Mouse (Mus musculus) spleen, adult 2 months (tissue): Measurements from ENCODE around the gene Tmem189.

Experiments
- CTCF ChIP-seq: fragments of 200-500 bp; IDR thresholded peaks from 2 replicates; pipeline ENCODE4 v1.5.1; 2011; ENCODE audit warnings: mild to moderate bottlenecking, inconsistent platforms; ENCODE audit not compliant: insufficient read depth, insufficient read length, insufficient replicate concordance; ENCODE audit errors: extremely low read depth
- POLR2A ChIP-seq: fragments of 200-500 bp; IDR thresholded peaks from 2 replicates; pipeline ENCODE4 v1.6.1; 2011; ENCODE audit warnings: low read depth, low read length, inconsistent platforms

- TF ChIP-seq CTCF (peak; percentile 96), POLR2A (no peak)
These were observed 9.7 kb downstream of the Tmem189 start for GRCm38 (mm10) chr2:167679902-167680430.
